Mouse (Mus musculus): ENCODE measurements around the gene Cypt4.
"Not testable (repeated sequence)": the region's sequence is repeated elsewhere in the genome, so short reads cannot be mapped to it uniquely, and the experiment has no call there.

Cypt4 gene

DNA sequence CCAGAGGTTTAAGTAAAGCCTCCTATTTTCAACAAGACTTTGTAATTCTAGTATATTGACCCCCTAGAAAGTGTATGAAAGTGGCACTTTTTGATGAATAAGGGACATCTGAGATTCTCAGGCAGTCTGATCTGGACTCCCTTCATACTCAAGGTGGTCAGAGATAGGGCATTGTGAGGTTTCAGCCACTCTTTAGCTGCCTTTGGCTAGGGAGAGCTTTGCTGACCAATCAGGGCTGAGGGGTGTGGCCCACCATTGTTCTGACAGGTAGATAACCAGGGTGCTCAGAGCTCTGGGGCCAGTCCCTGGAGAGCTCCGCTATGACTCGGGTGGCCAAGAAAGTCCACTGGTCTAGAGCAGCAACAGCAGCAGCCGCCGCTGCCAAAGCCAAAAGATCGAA lies at the start of gene Cypt4:
Cypt4 (plus strand) TSS at position 301 of the 400 bp plus-strand sequence.
- no peak for DNase-seq

DNA sequence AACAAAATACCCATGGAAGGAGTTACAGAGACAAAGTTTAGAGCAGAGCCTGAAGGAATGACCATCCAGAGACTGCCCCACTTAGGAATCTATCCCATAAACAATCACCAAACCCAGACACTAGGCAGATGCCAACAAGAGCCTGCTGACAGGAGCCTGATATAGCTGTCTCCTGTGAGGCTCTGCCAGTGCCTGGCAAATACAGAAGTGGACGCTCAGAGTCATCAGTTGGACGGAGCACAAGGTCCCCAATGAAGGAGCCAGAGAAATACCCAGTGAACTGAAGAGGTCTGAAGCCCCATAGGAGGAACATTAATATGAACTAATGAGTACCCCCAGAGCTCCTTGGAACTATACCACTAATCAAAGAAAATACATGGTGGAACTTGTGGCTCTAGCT lies 12.3 kb downstream of the Cypt4 start:
- not testable (repeated sequence) for DNase-seq

All from cerebellum, adult 11 months (tissue).